Mouse (Mus musculus): ENCODE measurements around the gene Prpsap2. TPM values are rescaled to one million over a fixed set of nuclear protein-coding genes. Genes with fewer than 3 reads are reported as not detected.

The Prpsap2 gene
- polyA plus RNA-seq (2012; rRNA removed): 57.9 and 71.5 TPM in 2 replicates

GRCm38 (mm10) chr11:61761584-61762407 is at the start of gene Prpsap2:
Gene Prpsap2 (minus strand): TSS chr11:61762088.

DNA sequence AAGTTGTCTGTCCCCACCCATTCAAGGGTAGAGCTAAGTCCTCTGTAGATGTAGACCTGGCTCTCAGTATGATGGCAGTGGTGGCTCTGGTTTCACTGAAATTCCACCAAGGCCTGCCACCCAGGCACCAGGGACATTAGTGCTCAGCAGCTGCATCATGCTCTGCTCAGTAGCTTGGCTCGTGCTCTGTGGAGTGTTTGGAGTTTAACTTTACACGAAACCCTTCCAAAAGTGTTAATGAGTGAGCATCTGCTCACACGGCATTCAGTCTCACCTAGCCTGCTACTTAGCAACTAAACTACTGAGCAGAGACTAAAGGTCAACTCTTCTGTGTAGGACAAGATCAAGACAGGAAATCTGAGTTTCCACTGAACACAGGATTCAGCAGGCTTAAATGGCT is 41.3 kb downstream of the Prpsap2 start, which contains the start of gene Slc5a10:
TSS of gene Slc5a10 (minus strand) at position 191 of the 400 bp plus-strand sequence.

DNA sequence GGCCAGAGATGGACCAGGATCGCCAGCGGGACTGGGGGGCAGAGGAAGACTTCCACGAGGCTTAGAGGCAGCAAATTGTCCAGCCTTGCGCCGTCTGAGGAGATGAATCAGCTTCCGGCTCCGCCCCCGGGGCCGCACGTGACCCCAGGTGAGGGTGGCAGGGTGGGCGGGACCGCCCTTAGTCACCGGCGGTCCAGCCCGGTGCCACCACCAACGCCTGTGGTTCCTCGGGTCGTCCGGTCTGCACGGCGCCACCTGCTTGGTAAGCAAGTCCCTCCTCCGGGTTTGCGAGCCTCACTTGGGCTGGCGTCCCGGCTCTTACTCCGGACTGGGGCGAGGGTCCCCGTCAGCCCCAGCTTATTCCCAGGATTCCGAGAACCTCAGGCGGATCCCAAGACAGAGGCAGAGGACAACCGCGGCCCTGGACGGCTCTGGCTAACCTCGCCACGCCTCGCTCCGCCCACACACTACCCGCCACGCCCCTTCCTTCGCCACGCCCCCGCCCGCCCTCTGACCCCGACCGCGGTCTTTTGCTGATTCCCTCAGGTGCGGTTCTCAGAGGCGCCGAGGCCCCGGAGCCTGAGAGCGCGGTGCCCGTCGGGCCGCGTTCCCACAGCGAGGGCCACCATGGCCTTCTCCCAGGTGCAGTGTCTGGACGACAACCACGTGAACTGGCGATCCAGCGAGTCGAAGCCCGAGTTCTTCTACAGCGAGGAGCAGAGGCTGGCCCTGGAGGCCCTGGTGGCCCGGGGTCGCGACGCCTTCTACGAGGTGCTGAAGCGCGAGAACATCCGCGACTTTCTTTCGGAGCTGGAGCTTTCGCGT is 77.8 kb downstream of the Prpsap2 start, which contains the start of gene Fam83g:
TSS of gene Fam83g (plus strand) at position 185 of the 825 bp plus-strand sequence.

Other genes starting within 250 kb of the Prpsap2 start
- gene Epn2, start 182.4 kb downstream of the Prpsap2 start, polyA plus RNA-seq (2012; rRNA removed): 54.7 and 58.4 TPM in 2 replicates
- gene Grap, start 108.8 kb downstream of the Prpsap2 start, polyA plus RNA-seq (2012; rRNA removed): 4.3 and 5.0 TPM in 2 replicates
- gene Fam83g, start 78.0 kb downstream of the Prpsap2 start, polyA plus RNA-seq (2012; rRNA removed): 0.27 and 0.56 TPM in 2 replicates
- gene Slc5a10, start 41.3 kb downstream of the Prpsap2 start, polyA plus RNA-seq (2012; rRNA removed): 0.04 and 0.10 TPM in 2 replicates
- gene Ulk2, start 93.0 kb upstream of the Prpsap2 start, polyA plus RNA-seq (2012; rRNA removed): 58.7 and 64.4 TPM in 2 replicates
- 15.6 and 15.7 TPM in 2 replicates for gene Akap10, start 168.2 kb upstream of the Prpsap2 start, polyA plus RNA-seq (2012; rRNA removed)
- 13.9 and 14.2 TPM in 2 replicates for gene Specc1, start 194.7 kb upstream of the Prpsap2 start, polyA plus RNA-seq (2012; rRNA removed)

Measured in central nervous system, embryonic 14 days (tissue).